Mouse (Mus musculus): ENCODE results near the gene Olfr1333.
"Not testable (repeated sequence)": the region's sequence is repeated elsewhere in the genome, so short reads cannot be mapped to it uniquely, and the experiment has no call there.

Olfr1333 gene

GRCm38 (mm10) chr4:118836179-118836578 lies at the start of gene Olfr1333:
Gene Olfr1333, minus strand, starts transcription at chr4:118836279.
- DNase-seq (ENCODE audit: low spot score), result no peak

- DNase-seq (ENCODE audit: low spot score), result no peak
These were observed 31.5 kb upstream of the Olfr1333 start for GRCm38 (mm10) chr4:118867566-118867965.

GRCm38 (mm10) chr4:118864349-118864748 lies 28.3 kb upstream of the Olfr1333 start, which contains the start of gene Olfr1331:
Gene Olfr1331, plus strand, starts transcription at chr4:118864649.
- no peak for DNase-seq (ENCODE audit: low spot score)

- DNase-seq (ENCODE audit: low spot score), result no peak
These were observed 26.6 kb upstream of the Olfr1333 start for GRCm38 (mm10) chr4:118862704-118863103.

GRCm38 (mm10) chr4:118861791-118862190 lies 25.7 kb upstream of the Olfr1333 start:
- DNase-seq (ENCODE audit: low spot score), result no peak

GRCm38 (mm10) chr4:118818921-118819320 lies 17.2 kb downstream of the Olfr1333 start:
- no peak for DNase-seq (ENCODE audit: low spot score)

GRCm38 (mm10) chr4:118809844-118810243 lies 26.2 kb downstream of the Olfr1333 start, which contains the start of gene Olfr1335:
Gene Olfr1335, minus strand, starts transcription at chr4:118809944.
- DNase-seq (ENCODE audit: low spot score), result no peak

GRCm38 (mm10) chr4:118792796-118793195 lies 43.3 kb downstream of the Olfr1333 start:
- not testable (repeated sequence) for DNase-seq (ENCODE audit: low spot score)

- no peak for DNase-seq (ENCODE audit: low spot score)
These were observed 53.6 kb downstream of the Olfr1333 start, which contains the start of gene Olfr1337 for GRCm38 (mm10) chr4:118782486-118782885. Gene Olfr1337, minus strand, starts transcription at chr4:118782586.

Data from ovary, postnatal 36 days (tissue).